ENCODE assay signal across 8 mouse cellular contexts in the genomic region with DNA sequence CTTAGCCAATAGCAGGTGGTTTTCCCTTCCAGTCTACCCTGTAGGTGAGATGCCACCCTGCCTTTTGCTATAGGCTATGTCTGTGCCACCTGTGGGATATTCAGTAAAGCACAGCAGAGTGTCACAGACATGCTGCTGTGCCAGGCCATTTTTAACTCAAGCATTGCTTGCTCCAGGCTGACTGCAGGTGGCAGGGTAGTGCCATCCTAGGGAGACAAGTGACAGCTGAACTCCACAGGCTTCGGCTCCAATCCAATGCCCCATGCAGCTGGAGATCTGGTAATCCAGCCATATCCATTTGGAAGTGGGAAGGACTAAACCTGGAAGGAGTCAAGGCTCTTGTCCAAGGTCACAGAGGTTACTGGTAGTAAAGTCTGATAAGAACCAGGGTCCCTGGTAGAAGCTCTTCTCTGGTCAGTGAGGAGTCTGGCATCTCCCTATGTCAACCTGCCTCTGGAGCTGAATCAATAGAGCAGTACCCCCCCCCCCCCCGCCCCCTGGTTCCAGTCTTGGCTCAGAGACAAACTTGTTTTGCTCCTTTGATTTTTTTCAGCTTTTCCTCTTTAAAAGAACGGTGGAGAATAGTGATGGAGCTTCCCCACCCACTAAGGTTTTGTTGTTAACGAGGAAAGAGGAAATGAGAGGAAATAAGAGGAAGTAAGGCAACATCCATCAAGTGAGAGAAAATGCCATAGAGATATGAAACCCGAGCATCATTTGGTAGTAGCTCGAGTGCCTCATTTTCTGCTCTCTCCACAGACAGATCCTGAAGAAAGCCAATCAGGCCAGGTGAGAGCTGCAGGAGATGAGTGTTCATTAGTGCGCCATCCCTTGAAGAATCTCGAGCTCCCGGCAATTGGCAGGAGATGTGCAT.
DNase-seq lines count a peak whose midpoint lies in the region; ATAC-seq and TF ChIP-seq lines count a peak whose summit lies in the region.

No protein-coding gene starts in this region.

- DNase-seq in NIH3T3 (ENCODE audit: low read depth), result peak; percentile 68
- peak; percentile 92 to 95 for DNase-seq in cerebellum, postnatal 14 days
- peak; percentile 42 to 71 for DNase-seq in layer of hippocampus, adult 18-20 months (ENCODE audit: low spot score in 2 of 2)
- peak; percentile 16 for DNase-seq in thymus, postnatal 25 days

- H3K9me3 ChIP-seq in intestine, postnatal 0 days (ENCODE audit: control insufficient read depth), result no peaks in the 10 kb centered on the region
- no peaks in the 10 kb centered on the region for H3K9me3 ChIP-seq in intestine, embryonic 15.5 days
- H3K9me3 ChIP-seq in heart, embryonic 14.5 days (ENCODE audit: control insufficient read depth, low read length), result no peaks in the 10 kb centered on the region
- no peaks in the 10 kb centered on the region for H3K9me3 ChIP-seq in midbrain, embryonic 15.5 days

- no peak for ATAC-seq in intestine, postnatal 0 days
- no peak for ATAC-seq in intestine, embryonic 15.5 days
- ATAC-seq in heart, embryonic 14.5 days (ENCODE audit: insufficient number of reproducible peaks, insufficient read depth, low FRiP score, low read depth), result peak; percentile 47; the same call in 1 of the 2 replicates
- peak; percentile 83 for ATAC-seq in midbrain, embryonic 15.5 days (replicated peaks)

- TF ChIP-seq CTCF in intestine, postnatal 0 days (IDR thresholded peaks at IDR 0.05; ENCODE audit: low read depth), result peak; percentile 70

- H3K4me3 ChIP-seq in intestine, postnatal 0 days (ENCODE audit: low read depth, low read length), result no peak overlapping the region
- H3K4me3 ChIP-seq in intestine, embryonic 15.5 days (replicated peaks), result no peak overlapping the region
- H3K4me3 ChIP-seq in heart, embryonic 14.5 days (ENCODE audit: control insufficient read depth in 1 of 2, insufficient read depth in 1 of 2, low read depth in 1 of 2, low read length in 2 of 2), result no peak overlapping the region
- no peak overlapping the region for H3K4me3 ChIP-seq in midbrain, embryonic 15.5 days

- H3K27me3 ChIP-seq in intestine, postnatal 0 days (replicated peaks; ENCODE audit: control insufficient read depth, insufficient read depth, low read length), result no peaks in the 10 kb centered on the region
- no peaks in the 10 kb centered on the region for H3K27me3 ChIP-seq in intestine, embryonic 15.5 days (replicated peaks)
- H3K27me3 ChIP-seq in heart, embryonic 14.5 days (ENCODE audit: control insufficient read depth, insufficient read depth, low read length), result 0 out of 2 replicates have a peak, but pooled peaks cover 3% of the 10 kb centered on the region
- H3K27me3 ChIP-seq in midbrain, embryonic 15.5 days (replicated peaks), result peaks cover 4% of the 10 kb centered on the region; the same call in 1 of the 2 replicates

- H3K4me1 ChIP-seq in intestine, postnatal 0 days (replicated peaks; ENCODE audit: control insufficient read depth, insufficient read depth, low read length), result no peaks in the 10 kb centered on the region
- H3K4me1 ChIP-seq in intestine, embryonic 15.5 days (replicated peaks), result no peaks in the 10 kb centered on the region; the same call in 1 of the 2 replicates
- peaks cover 2 to 8% of the 10 kb centered on the region in 2 experiments; a peak in 3 of 4 replicates for H3K4me1 ChIP-seq in heart, embryonic 14.5 days (ENCODE audit: control insufficient read depth in 2 of 2, insufficient read depth in 2 of 2, low read length in 2 of 2)
- H3K4me1 ChIP-seq in midbrain, embryonic 15.5 days, result peaks cover 15% of the 10 kb centered on the region

- H3K36me3 ChIP-seq in intestine, postnatal 0 days (ENCODE audit: control insufficient read depth, insufficient read depth), result no peaks in the 10 kb centered on the region
- H3K36me3 ChIP-seq in intestine, embryonic 15.5 days, result no peaks in the 10 kb centered on the region
- H3K36me3 ChIP-seq in heart, embryonic 14.5 days (ENCODE audit: control insufficient read depth, insufficient read depth, low read length), result no peaks in the 10 kb centered on the region
- no peaks in the 10 kb centered on the region for H3K36me3 ChIP-seq in midbrain, embryonic 15.5 days (replicated peaks)

- no peak overlapping the region for H3K4me2 ChIP-seq in intestine, postnatal 0 days (replicated peaks; ENCODE audit: low read depth)
- H3K4me2 ChIP-seq in intestine, embryonic 15.5 days (replicated peaks), result no peak overlapping the region
- no peak overlapping the region for H3K4me2 ChIP-seq in heart, embryonic 14.5 days (ENCODE audit: low read length)
- H3K4me2 ChIP-seq in midbrain, embryonic 15.5 days, result no peak overlapping the region

- WGBS in intestine, postnatal 0 days, result 59% methylated on average over 9 of the region's 9 CpGs
- 67% methylated on average over 9 of the region's 9 CpGs for WGBS in intestine, embryonic 15.5 days
- WGBS in heart, embryonic 14.5 days, result 61% methylated on average over 9 of the region's 9 CpGs
- 65% methylated on average over 9 of the region's 9 CpGs for WGBS in midbrain, embryonic 15.5 days

- H3K9ac ChIP-seq in intestine, postnatal 0 days (ENCODE audit: low read depth, low read length), result no peak overlapping the region
- H3K9ac ChIP-seq in intestine, embryonic 15.5 days, result no peak overlapping the region
- no peak overlapping the region for H3K9ac ChIP-seq in heart, embryonic 14.5 days (ENCODE audit: low read length)
- H3K9ac ChIP-seq in midbrain, embryonic 15.5 days, result no peak overlapping the region

- no peak overlapping the region for H3K27ac ChIP-seq in intestine, postnatal 0 days (ENCODE audit: low read depth, low read length)
- H3K27ac ChIP-seq in intestine, embryonic 15.5 days, result no peak overlapping the region
- no peak overlapping the region for H3K27ac ChIP-seq in heart, embryonic 14.5 days (replicated peaks in 1 of 2; ENCODE audit: control insufficient read depth in 1 of 2, insufficient read depth in 1 of 2, low read depth in 2 of 2, low read length in 2 of 2)
- H3K27ac ChIP-seq in midbrain, embryonic 15.5 days, result no peak overlapping the region

Comparison
In these comparisons a context has a peak if more than half of its experiments do, and no peak if none do; other contexts are left out.
1. ATAC-seq: peak in heart, embryonic 14.5 days (single experiment) and midbrain, embryonic 15.5 days (single experiment); none in intestine, postnatal 0 days (single experiment) and intestine, embryonic 15.5 days (single experiment).
2. DNase-seq: peak in every context shown above with its lines; median percentile 94 in cerebellum, postnatal 14 days; 68 in NIH3T3; 56 in layer of hippocampus, adult 18-20 months; 16 in thymus, postnatal 25 days.